Mouse (Mus musculus): Measurements from ENCODE around the gene Ubr4.

Gene Ubr4

DNA sequence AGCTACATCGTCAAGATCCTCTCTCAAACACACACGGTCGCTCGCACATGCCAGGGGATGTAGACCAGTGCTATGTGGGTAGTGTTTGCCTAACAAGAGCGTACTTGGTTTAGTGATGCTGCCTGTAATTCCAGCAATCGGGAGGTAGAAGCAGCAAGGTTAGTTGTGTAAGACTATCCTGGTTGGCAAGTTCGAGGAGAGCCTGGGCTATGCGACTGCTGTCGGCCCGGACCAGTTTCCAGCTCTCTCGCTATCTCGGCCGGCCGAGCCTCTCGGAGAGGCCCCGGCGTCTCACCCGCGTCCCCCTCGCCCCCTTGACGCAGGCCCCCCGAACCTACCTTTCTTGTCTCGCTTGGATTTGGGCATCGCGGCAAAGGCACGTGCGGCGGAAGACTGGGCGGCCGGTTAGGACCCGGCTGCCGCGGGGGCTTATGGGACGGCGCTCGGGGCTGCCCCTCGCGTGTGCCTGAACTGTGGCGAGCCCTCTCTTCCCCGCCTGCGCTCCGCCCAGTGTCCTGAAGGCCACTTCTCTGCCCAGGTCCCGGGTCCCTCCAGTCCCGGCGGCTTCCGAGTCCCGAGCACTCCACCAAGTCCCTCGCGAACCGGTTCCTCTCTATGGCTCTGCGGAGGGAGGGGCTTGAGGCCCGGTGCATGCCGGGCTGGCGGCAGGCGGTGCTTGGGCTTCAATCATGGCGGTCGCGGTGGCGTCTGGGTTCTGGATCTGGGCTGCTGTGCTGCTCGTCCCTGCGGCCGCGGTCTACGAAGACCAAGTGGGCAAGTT, at the start of gene Ubr4, which contains the start of the genes Mrto4 and Emc1:
TSS of gene Ubr4 (plus strand) at position 679 of the 781 bp plus-strand sequence.
TSS of gene Mrto4 (minus strand) at position 646 of the 781 bp plus-strand sequence.
TSS of gene Emc1 (plus strand) at position 657 of the 781 bp plus-strand sequence.
- CTCF ChIA-PET: no interaction called here

- CTCF ChIA-PET: no interaction called here
These were observed 46.9 kb upstream of the Ubr4 start for GRCm38 (mm10) chr4:139305521-139305920.

DNA sequence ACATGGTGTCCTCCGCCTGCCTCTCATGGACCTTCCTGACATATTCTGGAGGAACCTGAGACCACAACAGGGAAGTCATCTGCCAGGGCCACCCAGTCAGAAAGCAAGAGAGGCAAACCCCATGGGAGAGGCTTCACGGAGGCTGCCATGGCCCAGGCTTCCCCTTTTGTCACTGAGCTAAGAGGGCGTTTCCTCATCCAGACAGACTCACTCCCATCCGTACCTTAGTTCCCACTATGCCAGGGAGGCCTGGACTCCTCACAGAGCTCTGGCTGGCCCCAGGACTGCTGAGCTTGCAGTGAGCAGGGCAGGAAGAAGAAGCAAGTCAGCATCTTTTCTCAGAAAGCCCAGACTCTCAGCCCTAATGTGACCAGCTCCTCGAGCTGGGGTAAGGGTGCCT, 44.5 kb upstream of the Ubr4 start:
- CTCF ChIA-PET: no interaction called here

- CTCF ChIA-PET: no interaction called here
These were observed 42.8 kb upstream of the Ubr4 start for GRCm38 (mm10) chr4:139309651-139310050.

DNA sequence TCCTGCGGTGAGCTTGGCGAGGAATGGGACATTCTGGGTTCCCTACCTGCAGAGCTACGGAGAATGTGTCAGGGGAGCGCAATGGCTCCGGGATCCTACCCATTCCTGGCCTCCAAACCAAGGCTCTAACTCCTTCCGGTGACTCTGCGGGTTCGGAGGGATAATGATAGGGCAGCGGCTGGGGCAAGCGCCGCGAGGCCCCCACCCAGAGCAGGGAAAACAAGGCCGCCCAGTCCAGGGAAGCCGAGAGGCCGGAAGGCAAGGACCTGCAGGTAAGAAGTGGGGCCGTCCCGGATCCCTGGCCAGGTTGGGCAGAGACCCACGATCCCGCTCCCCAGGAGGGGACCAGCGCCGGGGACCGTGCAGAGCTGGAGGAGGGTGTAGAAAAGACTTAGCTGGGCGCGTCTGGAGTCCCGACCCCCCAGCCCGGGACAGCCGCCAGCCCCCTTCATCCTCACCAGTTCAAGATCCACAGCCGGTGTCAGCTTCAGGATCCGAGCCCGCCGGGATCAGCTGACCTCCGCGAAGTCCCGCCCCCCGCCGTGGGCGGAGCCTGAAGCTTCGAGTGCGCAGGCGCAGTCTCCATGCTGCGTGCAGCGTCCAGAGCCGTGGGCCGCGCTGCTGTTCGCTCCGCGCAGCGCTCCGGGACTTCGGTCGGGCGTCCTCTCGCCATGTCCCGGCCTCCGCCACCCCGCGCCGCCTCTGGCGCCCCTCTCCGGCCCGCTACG, 42.1 kb upstream of the Ubr4 start, which contains the start of the genes Pqlc2 and Akr7a5:
TSS of gene Pqlc2 (minus strand) at position 538 of the 728 bp plus-strand sequence.
TSS of gene Akr7a5 (plus strand) at position 574 of the 728 bp plus-strand sequence.
- CTCF ChIA-PET: interaction anchor here (1.0 to 1.1 kb wide), 2 partner anchors 12 to 181 kb away, joined by 3 to 5 read pairs; no protein-coding TSS in a partner anchor

- CTCF ChIA-PET: interaction anchor here (0.6 to 1.3 kb wide), 4 partner anchors 11 to 182 kb away, joined by 3 to 5 read pairs (median 3); no protein-coding TSS in a partner anchor
These were observed 41.3 kb upstream of the Ubr4 start for GRCm38 (mm10) chr4:139310899-139311701.

DNA sequence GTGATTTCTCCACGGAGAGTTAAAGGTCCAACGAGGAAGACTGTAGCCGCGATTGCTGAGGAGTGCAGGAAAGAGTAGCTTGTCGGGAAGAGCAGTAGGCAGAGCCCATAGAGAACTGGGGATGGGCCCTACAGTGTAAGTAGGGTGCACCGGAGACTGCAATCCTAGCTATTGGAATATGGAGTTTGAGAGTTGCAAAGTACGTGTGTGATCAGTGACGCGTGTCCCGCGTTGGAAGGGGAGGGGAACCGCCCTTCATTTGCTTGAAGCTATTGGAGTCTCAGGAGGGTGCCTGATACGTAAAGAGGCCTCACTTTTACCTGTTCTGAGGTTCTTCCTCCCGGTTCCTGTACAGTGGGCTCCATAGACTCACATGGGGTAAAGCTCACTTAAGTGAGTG, 40.7 kb upstream of the Ubr4 start:
- CTCF ChIA-PET: interaction anchor here (0.7 to 1.3 kb wide), 4 partner anchors 10 to 182 kb away, joined by 3 to 5 read pairs (median 4); no protein-coding TSS in a partner anchor

DNA sequence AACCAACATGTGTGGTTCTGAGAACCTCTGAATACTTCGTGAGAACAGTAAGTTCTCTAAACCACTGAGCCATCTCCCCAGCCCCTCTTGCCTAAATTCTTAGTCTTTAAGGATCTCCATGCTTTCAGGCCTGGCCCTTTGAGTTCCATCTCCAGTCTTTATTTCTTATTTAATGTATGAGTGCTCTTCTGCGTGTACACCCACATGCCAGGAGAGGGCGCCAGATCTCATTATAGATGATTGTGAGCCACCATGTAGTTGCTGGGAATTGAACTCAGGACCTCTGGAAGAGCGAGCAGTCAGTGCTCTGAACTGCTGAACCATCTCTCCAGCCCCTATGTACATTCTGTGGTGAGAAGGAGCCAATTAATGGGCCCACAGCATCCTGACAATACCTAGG, 39.8 kb upstream of the Ubr4 start:
- CTCF ChIA-PET: interaction anchor here (0.7 to 1.3 kb wide), 2 partner anchors 19 to 45 kb away, joined by 3 to 4 read pairs; no protein-coding TSS in a partner anchor

DNA sequence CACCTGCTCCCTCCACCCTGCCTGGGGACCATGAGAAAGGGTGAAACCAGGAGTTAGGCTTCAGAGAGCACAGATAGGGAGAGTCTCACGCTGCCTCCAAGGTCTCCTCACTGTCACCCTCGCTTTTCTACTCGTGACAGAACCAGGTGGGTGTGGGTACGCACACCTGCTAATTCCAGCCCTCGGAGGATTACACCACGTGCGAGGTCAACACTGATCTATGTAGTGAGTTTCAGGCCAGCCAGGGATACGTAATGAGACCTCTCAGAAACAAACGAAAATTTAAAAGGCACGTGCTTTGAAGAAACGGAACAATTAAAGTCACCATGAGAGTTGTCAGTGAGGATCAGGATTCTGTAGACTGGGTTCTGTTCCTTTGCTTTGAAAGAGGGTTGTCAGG, 34.0 kb upstream of the Ubr4 start:
- CTCF ChIA-PET: no interaction called here

GRCm38 (mm10) chr4:139319740-139320139, 32.7 kb upstream of the Ubr4 start:
- CTCF ChIA-PET: no interaction called here

GRCm38 (mm10) chr4:139330605-139331004, 21.8 kb upstream of the Ubr4 start:
- CTCF ChIA-PET: no interaction called here

DNA sequence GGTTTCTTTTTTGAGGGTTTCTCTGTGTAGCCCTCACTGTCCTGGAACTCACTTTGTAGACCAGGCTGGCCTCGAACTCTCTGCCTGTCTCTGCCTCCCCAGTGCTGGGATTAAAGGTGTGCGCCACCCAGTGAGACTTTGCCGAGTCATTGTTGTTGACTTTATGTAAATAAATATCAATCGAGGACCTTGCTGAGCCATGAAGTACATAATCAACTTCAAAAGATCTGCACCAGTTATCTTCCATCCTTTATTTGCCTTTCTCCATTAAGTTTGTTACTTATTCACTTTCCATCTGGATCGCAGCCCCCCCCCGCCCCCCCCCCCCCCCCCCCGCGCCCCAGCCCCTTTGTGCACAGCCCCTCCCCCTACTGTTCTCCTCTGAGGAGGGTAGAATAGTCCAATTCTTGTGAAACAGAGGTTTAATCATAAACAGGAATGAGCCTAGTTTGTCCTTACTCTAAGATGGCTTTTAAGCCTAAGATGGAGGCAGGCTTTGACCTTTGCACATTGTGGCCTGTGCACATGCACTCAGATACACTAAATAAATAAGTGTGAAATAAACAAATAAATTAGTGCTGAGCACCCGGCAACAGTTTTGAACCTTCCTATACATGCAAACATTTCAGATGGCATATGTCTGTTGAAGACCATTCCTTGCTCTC, 17.6 kb upstream of the Ubr4 start:
- CTCF ChIA-PET: no interaction called here

DNA sequence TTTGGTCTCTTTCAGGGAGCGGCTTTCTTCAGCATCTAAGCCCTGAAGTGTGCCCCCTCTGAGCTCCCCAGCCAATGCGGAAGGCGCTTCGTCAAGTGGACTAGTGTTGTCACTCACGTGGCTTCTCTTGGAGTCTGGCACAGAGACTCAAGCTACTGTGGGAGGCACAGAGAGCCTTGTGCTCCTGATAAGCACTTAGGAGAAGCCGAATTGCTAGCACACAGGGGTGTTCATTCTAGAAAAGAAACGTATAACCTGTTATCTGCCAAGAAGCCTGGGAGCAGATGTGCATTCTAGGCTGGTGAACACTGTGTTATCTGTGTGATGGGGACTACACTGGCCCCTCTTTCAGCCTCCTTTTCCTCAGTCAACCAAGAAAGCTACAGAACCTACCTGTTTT, 16.9 kb upstream of the Ubr4 start:
- CTCF ChIA-PET: no interaction called here

- CTCF ChIA-PET: interaction anchor here (0.6 to 1.1 kb wide), 5 partner anchors 11 to 1167 kb away, joined by 3 to 13 read pairs (median 4); no protein-coding TSS in a partner anchor
These were observed 15.5 kb upstream of the Ubr4 start for GRCm38 (mm10) chr4:139336822-139337483.

GRCm38 (mm10) chr4:139338145-139338544, 14.3 kb upstream of the Ubr4 start:
- CTCF ChIA-PET: no interaction called here

DNA sequence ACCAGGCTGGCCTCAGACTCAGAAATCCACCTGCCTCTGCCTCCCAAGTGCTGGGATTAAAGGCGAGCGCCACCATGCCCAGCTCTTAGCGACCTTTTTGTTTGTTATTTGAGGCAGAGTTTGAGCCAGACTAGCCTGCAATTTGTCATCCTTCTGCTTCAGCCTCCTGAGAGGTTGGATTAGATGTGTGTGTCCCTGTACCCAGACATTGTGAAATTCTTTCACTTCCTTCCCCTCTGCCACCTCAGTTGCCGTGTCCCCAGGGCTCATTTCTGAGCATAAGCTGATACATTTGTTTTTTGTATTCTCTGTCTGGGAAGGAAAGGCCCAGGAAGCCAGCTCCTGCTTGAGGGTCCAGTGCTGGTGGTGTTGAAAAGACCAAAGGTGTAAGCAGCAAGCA, 11.6 kb upstream of the Ubr4 start:
- CTCF ChIA-PET: no interaction called here

GRCm38 (mm10) chr4:139341556-139342233, 10.7 kb upstream of the Ubr4 start:
- CTCF ChIA-PET: no interaction called here

DNA sequence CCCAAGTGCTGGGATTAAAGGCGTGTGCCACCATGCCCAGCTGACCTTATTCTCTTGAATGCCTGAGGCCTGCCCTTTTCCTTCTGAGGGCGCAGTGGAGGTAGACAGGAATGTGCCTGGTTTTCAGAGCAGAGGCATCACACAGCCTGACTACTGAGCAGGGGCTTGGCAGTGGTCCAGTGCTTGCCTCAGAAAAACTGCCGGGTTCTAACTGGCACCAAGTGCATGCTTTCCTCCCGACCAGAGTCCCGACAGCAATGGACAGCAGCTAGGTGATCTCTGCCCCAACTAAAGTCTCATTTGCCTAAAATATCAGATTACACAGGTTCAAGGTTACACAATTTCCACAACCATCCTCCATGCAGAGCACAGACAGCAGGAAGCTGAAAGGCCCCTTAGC, 8.7 kb upstream of the Ubr4 start:
- CTCF ChIA-PET: no interaction called here

- CTCF ChIA-PET: interaction anchor here (0.6 kb wide), 1 partner anchor 1077 kb away, joined by 8 read pairs; no protein-coding TSS in a partner anchor
These were observed 6.9 kb upstream of the Ubr4 start for GRCm38 (mm10) chr4:139345416-139346019.
